Mouse (Mus musculus) C2C12 (cell line): ENCODE data around the gene Trim25. TPM values are rescaled to one million over a fixed set of nuclear protein-coding genes. Genes with fewer than 3 reads are reported as not detected.

Experiments
- H3K27me3 ChIP-seq: one replicate; pipeline ENCODE4 v1.6.1; 2011; ENCODE audit not compliant: control insufficient read depth, insufficient read depth, insufficient read length
- H3K36me3 ChIP-seq: one replicate; pipeline ENCODE4 v1.6.1; 2011; ENCODE audit not compliant: control insufficient read depth, insufficient read depth
- H3K4me3 ChIP-seq: one replicate; pipeline ENCODE4 v1.5.1; 2011; ENCODE audit warnings: mild to moderate bottlenecking, control low read depth; ENCODE audit not compliant: poor library complexity, insufficient read depth, severe bottlenecking
- H3K79me2 ChIP-seq: one replicate; pipeline ENCODE4 v1.6.1; 2011; ENCODE audit not compliant: control insufficient read depth, insufficient read depth
- H3K79me3 ChIP-seq: one replicate; pipeline ENCODE4 v1.6.1; 2011; ENCODE audit warnings: low read depth, control low read depth
- H3ac ChIP-seq: one replicate; pipeline ENCODE3; 2011; ENCODE audit warnings: low read depth; ENCODE audit not compliant: control insufficient read depth, insufficient read length
- CEBPB ChIP-seq: IDR thresholded peaks from one replicate; pipeline ENCODE4 v1.6.1; 2011; ENCODE audit warnings: low read depth, mild to moderate bottlenecking, control low read depth, moderate library complexity
- CTCF ChIP-seq: IDR thresholded peaks from one replicate; pipeline ENCODE4 v1.5.1; 2011; ENCODE audit not compliant: control insufficient read depth, insufficient read depth, insufficient read length
- FOSL1 ChIP-seq: IDR thresholded peaks from one replicate; pipeline ENCODE4 v1.8.0; 2011; ENCODE audit warnings: mild to moderate bottlenecking, low read length; ENCODE audit not compliant: poor library complexity, insufficient read depth, severe bottlenecking
- MAX ChIP-seq: IDR thresholded peaks from one replicate; pipeline ENCODE4 v1.6.1; 2011; ENCODE audit warnings: mild to moderate bottlenecking, control low read depth
- MYOD1 ChIP-seq: IDR thresholded peaks from one replicate; pipeline ENCODE4 v1.6.1; 2011; ENCODE audit warnings: low read depth; ENCODE audit not compliant: control insufficient read depth, insufficient read length
- MYOG ChIP-seq: IDR thresholded peaks from one replicate; pipeline ENCODE4 v1.6.1; 2011; ENCODE audit not compliant: control insufficient read depth, insufficient read length; ENCODE audit errors: extremely low read depth
- USF1 ChIP-seq: IDR thresholded peaks from one replicate; pipeline ENCODE4 v1.6.1; 2011; ENCODE audit warnings: low read depth, mild to moderate bottlenecking, control low read depth, moderate library complexity
- polyA plus RNA-seq: library from polyadenylated mRNA; unstranded; fragments of >200 nt; fragmentation: generic; extraction: Trizol; gene quantifications from one replicate; pipeline ENCODE4 v1.2.1, GENCODE M21; 2012; ENCODE audit warnings: missing spikeins

Trim25 gene
- polyA plus RNA-seq, 1 experiment: 7.7 TPM

GRCm38 (mm10) chr11:89067301-89067822 lies 68.2 kb downstream of the Trim25 start:
- Histone ChIP-seq H3K79me2 (no peaks in the 10 kb centered on the region), H3K4me3 (no peak overlapping the region), H3K79me3 (no peaks in the 10 kb centered on the region), H3K36me3 (no peaks in the 10 kb centered on the region), H3ac (no peak overlapping the region), H3K27me3 (no peaks in the 10 kb centered on the region)
- TF ChIP-seq MYOD1: no peak
- TF ChIP-seq USF1: no peak
- no peak for TF ChIP-seq FOSL1
- TF ChIP-seq CTCF: no peak
- TF ChIP-seq MYOG: no peak

GRCm38 (mm10) chr11:89067871-89068490 lies 68.8 kb downstream of the Trim25 start:
- no peak overlapping the region for H3ac ChIP-seq
- H3K79me2 ChIP-seq: no peaks in the 10 kb centered on the region
- no peaks in the 10 kb centered on the region for H3K27me3 ChIP-seq
- no peak for TF ChIP-seq USF1
- no peak for TF ChIP-seq MAX
- no peak for TF ChIP-seq MYOG
- TF ChIP-seq CEBPB: no peak
- TF ChIP-seq MYOD1: no peak
- no peak for TF ChIP-seq FOSL1
- TF ChIP-seq CTCF: no peak
- no peaks in the 10 kb centered on the region for H3K36me3 ChIP-seq
- H3K4me3 ChIP-seq: no peak overlapping the region
- H3K79me3 ChIP-seq: no peaks in the 10 kb centered on the region

- H3ac ChIP-seq: no peak overlapping the region
Observed at GRCm38 (mm10) chr11:89068649-89069048, 69.5 kb downstream of the Trim25 start.

GRCm38 (mm10) chr11:89069303-89069702 lies 70.1 kb downstream of the Trim25 start:
- Histone ChIP-seq H3ac (no peak overlapping the region), H3K36me3 (no peaks in the 10 kb centered on the region), H3K79me2 (no peaks in the 10 kb centered on the region), H3K4me3 (no peak overlapping the region), H3K79me3 (no peaks in the 10 kb centered on the region), H3K27me3 (no peaks in the 10 kb centered on the region)
- TF ChIP-seq USF1: no peak
- no peak for TF ChIP-seq FOSL1
- no peak for TF ChIP-seq CTCF
- no peak for TF ChIP-seq MYOD1
- no peak for TF ChIP-seq MYOG
- TF ChIP-seq MAX: no peak
- no peak for TF ChIP-seq CEBPB

More at GRCm38 (mm10) chr11:89068649-89069048, 69.5 kb downstream of the Trim25 start:
- TF ChIP-seq CEBPB: no peak
- TF ChIP-seq CTCF: no peak
- TF ChIP-seq MYOG: no peak
- no peak for TF ChIP-seq MAX
- TF ChIP-seq USF1: no peak
- no peak for TF ChIP-seq MYOD1
- no peak for TF ChIP-seq FOSL1
- Histone ChIP-seq H3K79me3 (no peaks in the 10 kb centered on the region), H3K4me3 (no peak overlapping the region), H3K79me2 (no peaks in the 10 kb centered on the region), H3K27me3 (no peaks in the 10 kb centered on the region), H3K36me3 (no peaks in the 10 kb centered on the region)

Other genes with a start within 250 kb of the Trim25 start
- 24.8 TPM for gene Akap1, start 134.8 kb upstream of the Trim25 start, polyA plus RNA-seq
- gene Scpep1, start 43.9 kb upstream of the Trim25 start, polyA plus RNA-seq: 84.9 TPM
- not detected for gene Elobl, start 32.4 kb upstream of the Trim25 start, polyA plus RNA-seq
- 6.8 TPM for gene Coil, start 29.1 kb upstream of the Trim25 start, polyA plus RNA-seq
- gene Dgke, start 67.5 kb downstream of the Trim25 start, polyA plus RNA-seq: 1.6 TPM
- not detected for gene Gm525, start 74.5 kb downstream of the Trim25 start, polyA plus RNA-seq